Mouse (Mus musculus): ENCODE results near the gene Cdc25b.
"Not testable (repeated sequence)": the region's sequence is repeated elsewhere in the genome, so short reads cannot be mapped to it uniquely, and the experiment has no call there.

Cdc25b gene

GRCm38 (mm10) chr2:131196606-131197316, 10.0 kb downstream of the Cdc25b start:
- DNase-seq: no peak

DNA sequence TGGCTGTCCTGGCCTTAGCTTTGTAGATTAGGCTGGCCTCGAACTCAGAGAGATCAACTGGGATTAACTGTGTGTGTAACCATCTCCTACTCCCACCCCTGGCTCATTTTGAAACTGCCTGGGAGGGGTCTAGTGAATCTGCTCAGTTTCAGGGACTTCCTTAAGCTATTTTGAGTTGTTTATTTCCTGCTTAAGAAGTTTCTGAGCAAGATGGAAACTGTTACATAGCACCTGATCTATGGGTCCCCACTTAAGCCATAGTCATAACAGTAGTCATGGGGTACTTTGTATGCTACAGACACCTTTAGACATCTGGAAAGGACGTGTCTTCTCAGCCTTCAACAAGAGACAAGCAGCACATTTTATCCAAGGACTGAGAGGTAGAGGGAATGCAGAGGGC, 14.0 kb downstream of the Cdc25b start:
- no peak for DNase-seq

DNA sequence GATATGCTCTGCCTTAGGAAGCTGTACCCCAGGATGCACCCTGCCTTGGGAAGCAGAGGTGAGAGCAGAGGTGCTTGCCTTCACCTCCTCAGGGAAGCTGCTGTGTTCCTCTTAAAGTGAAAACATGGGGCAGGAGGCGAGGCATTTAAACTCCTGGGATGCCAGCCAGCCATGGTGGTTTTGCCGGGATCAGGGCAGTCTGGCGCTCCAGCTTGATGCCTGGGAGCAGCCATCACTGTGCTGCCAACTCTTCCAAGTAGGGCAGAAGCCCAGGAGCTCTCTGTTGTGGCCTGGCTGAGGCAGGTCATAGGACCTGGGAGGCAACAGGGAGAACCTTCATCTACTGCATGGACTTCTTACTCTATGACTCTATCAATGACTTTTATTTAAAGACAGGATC, 14.5 kb downstream of the Cdc25b start:
- DNase-seq: no peak

DNA sequence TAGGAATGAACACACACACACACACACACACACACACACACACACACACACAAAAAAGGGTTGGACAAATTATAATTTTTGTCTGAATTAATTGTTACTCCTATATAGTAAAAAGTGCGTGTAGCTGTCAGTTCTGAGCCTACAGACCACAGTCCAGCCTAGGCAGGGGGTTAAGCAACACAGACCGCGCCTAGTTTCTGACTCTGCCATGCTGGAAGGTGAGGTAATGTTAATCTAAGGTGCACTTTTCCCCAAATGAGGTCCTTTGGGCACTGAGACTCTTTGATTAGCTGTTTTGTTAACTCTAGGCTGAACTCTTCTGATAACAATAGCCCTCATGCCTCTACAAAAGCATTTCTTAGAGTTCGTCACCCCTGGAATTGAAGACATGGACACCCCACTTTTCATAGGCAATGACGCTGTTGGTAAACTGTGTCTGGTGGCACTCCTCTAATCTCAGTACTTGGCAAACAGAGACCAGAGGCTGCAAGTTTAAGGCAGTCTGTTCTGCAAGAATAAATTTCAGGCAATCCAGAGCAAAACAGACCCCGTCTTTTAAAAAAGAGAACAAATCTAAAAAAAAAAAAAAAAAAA, 17.2 kb downstream of the Cdc25b start:
- DNase-seq: no peak

DNA sequence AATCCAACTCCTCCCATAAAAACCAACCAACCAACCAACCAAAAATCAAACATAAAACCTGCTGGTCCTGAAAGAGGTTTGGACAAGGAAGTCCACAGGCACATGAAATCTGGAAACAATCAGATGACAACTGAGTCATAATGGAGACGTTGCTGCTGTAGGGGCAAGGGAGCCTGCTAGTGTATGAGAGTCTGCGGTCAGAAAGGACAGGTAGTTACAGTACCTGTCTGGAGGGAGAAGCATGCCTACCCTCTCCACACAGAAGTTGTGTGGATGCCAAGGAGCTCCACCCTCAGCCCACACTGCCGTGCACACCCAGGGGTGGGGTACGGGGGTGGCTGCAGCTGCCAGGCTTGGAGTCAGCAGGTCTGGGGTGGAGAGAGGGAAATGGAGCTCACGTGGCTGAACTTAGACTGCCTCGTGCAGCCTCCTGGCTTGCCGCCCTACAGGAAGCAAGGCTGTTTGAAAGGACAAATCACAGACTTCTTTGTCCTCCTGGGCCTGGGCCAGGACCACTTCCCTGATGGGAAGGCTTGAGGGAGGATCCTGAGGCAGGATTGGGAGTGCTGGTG, 17.7 kb downstream of the Cdc25b start:
- peak; percentile 95 for DNase-seq

GRCm38 (mm10) chr2:131205521-131206182, 18.9 kb downstream of the Cdc25b start:
- DNase-seq: no peak

DNA sequence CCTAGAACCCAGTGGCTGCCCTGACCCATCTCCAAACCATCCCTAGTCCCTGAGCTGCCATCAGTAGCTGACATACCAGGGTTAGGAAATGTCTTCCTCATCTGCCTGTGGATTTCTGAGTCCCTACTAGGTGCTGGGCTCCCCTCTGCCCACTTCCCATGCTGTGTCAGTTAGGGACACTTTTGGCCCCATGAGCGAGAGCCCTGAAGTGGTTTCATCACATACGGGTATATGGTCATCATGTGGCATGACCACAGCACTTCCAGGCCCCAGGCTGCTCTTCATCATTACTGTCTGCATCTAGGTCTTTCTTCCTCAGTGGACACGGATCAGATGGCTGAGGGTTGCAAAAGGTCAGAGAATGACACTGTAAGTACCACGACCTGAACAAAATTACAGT, 20.0 kb downstream of the Cdc25b start, which contains the start of gene Ap5s1:
Ap5s1 (plus strand) TSS at position 301 of the 400 bp plus-strand sequence.
- no peak for DNase-seq

DNA sequence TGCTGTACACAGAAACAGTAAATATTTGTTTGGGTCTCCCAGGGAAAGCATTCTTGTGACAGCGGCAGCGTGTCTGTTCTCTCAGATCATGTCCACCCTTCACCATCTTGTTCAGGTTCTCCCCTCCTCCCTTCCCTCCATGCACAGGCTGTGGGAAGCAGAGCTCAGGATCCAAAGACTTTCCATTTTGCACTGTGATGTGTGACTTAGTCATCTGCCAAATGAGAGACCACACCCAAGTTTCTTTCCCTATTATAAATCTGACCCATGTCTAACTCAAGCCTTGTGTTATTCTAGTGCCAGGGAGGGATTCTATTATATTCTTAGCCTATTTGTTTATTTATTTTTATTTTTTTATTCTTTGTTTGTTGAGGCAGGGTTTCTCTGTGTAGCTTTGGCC, 21.6 kb downstream of the Cdc25b start:
- DNase-seq: no peak

DNA sequence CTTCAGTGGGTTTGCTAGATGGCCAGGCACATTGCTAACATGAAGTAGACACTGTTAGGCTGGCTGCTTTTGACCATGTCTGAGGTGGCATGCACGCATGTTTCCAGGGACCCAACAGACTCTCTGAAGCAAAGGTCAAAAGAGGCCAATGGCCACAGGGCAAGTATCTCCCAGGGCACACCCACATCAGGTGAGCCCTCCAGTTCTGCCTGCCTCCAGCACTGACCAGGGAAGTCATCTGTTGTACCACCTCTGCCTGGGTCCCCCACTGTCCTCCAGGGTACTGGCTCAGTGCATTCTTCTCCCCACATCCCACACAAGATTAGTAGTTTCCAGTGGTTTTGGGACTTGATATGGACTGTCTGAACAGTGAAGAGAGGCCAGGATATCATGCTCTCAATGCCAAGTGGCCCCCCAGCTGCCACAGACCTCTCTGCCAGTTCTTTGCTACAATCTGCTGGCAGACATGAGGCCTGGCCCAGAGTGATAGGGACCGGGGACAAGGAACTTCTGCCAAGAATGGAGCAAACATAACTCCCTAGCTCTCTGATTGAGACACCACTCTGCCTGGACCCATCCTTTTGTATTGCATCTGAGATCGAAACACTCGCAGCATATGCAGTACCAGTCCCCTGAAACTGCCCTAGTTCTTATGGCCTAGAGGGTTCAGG, 22.5 kb downstream of the Cdc25b start:
- peak; percentile 21 for DNase-seq

DNA sequence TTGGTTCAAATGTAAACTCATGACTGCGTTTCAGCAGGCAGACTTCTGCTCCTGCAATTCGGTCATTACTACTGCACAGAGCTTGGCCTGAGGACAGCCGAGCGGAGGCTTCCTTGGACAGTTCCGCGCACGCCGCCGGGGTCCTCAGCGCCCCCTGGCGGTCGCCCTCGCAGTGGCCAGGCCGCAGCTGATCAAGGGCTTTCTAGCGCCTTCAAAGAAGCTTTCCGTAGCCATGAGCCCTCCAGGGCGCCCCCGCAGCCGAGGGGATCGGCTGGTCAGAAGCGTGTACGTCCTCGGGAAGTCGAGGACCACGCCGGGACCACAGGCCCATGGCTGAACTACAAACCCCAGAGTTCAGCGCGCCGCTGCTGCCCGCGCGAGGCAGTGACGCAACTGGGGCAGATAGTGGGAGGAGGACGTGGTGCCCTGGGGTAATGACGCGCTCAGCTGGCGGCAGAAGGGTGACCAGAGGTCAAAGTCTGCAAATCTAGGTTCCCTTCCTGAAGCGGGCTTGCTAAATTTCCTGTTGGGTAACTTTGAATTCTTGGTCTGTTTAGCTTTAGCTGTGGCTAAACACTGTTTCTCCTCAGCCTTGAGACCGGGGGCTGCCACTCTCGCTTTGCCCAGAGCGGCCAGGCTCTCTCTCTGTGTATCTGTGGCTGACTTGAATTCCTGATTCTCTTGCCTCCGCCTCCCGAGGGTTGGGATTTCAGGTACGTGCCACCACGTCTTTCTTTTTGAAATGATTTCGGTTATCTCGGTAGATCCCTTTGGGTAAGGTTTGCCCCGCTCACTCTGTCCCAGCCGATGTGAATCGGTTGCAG, 23.4 kb downstream of the Cdc25b start:
- DNase-seq: peak; percentile 98

DNA sequence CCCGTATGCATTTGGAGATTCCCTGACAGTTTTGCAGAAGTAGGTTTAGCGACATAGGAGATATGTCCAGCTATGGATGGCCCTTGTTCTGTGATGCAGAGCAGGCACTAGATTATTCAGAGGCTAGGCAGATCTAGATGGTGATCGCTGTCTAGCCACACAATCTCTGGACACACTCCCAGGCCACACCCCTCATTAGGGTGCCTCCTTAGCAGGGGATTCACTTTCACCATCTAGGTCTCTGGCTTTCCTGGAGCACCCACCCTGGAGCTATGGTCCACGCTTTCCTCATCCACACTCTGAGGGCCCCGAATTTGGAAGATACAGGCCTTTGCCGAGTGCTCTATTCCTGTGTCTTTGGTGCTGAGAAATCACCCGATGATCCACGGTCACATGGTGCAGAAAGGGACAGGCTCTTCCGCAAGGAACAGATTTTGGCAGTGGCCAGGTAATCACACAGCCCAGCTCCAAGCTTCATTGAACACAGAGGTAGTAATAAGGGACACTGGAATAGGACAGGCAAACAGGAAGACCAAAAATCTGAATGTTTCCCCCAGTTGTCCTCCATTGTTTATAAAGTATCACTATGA, 24.4 kb downstream of the Cdc25b start:
- DNase-seq: peak; percentile 34

- no peak for DNase-seq
These were observed 27.0 kb downstream of the Cdc25b start for GRCm38 (mm10) chr2:131213773-131214172.

GRCm38 (mm10) chr2:131215941-131216858, 29.5 kb downstream of the Cdc25b start:
- peak; percentile 41 for DNase-seq

DNA sequence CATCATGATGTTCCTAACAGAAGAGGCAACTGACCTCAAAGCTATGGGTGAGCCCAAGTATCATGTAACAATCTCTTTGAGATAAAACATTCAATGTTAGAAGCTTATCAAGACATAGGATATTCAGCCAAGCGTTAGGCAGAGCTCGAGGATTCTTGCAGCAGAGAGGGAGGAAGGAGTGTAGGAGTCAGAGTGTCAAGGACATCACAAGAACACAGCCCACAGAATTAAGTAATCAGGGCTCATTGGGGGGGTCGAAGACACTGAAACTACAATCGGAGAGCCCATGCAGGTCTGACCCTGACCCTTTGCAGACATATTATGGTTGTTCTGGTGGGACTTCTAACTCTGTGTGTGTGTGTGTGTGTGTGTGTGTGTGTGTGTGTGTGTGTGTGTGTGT, 33.3 kb downstream of the Cdc25b start:
- DNase-seq: no peak

DNA sequence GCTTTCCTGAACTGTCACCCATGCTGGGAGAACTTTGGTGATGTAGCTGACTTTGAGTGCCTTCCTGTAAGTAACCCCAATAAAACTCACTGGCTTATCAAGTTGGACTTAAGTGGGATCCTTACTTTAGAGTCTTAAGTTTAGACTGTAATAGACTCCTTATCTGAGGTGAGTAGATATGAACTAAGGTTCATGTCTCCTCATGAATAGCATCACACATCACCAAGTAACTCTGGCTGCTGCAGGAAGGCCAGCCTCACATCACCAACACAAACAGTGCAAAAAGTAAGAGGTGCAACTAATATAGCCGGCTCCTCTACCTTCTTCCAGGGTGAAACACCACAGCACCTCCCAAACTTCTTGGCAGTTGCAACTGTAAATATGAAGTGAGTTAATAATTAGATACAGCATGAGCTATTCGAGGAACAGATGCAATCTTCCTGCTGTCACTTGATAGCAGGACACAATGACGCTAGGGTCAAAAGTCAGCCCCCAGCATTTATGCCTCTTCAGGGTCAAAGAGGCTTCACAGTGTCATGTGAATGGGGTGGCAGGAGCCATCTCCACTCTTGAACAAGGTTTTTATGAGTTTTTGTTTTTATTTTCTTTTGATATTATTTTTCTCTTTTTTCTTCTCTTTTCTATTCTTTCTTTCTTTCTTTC, 35.2 kb downstream of the Cdc25b start:
- no peak for DNase-seq

- DNase-seq: peak; percentile 32
These were observed 35.8 kb downstream of the Cdc25b start for GRCm38 (mm10) chr2:131222562-131222961.

DNA sequence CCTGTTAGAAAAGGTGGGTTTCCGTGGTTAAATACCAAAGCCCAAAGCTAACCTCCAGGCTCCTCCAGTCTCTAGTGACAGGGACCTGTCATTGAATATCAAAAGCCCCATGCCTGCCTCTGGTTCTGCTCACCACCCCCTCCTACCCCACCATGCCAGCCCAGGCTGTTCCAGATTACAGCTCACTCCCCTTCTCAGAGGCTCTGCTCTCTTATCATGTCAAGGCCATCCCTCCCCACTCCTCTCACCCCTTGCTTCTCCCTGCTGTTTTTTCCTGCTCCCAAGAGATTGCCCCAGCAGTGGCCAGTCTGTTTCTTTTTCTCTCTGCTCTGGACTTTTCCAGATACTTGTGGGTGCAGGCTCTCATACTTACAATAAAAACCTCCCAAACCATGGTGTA, 36.8 kb downstream of the Cdc25b start:
- DNase-seq: no peak

DNA sequence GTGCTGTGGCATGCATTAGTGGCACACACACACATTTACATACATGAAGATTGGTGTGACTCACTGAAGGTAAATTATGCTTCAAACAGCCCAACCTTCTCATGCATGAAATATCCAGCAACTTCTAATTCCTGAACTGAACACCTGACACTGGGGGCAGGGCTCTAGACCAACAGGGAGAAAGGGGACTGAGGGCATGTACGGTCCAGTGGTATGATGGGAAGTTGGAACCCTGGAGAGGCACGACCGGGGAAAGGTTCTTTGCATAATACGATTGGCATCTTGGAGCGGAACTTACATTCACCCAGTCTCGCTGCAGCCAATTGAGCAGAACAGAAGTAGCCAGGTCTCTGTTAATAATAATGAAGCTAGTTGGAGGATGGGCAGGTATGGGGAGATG, 38.4 kb downstream of the Cdc25b start:
- DNase-seq: peak; percentile 74

DNA sequence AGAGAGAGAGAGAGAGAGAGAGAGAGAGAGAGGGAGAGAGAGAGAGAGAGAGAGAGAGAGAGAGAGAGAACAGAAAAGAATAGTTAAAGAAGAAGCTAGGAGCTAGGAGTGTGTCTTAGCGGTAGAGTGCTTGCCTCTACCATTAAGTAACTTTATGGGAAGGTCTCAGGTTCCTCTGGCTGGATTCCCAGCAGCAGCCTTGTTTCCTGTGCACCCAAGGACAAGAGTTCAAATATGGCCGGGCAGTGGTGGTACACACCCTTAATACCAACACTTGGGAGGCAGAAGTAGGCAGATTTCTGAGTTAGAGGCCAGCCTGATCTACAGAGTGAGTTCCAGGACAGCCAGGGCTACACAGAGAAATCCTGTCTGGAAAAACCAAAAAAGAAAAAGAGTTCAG, 39.9 kb downstream of the Cdc25b start:
- DNase-seq: not testable (repeated sequence)

- no peak for DNase-seq
These were observed 40.5 kb downstream of the Cdc25b start for GRCm38 (mm10) chr2:131227243-131227642.
